Mouse (Mus musculus): ENCODE measurements around the gene Myo1e. TPM values are rescaled to one million over a fixed set of nuclear protein-coding genes. Genes with fewer than 3 reads are reported as not detected.

Myo1e gene
- polyA plus RNA-seq, 1 experiment = 21.2 TPM

DNA sequence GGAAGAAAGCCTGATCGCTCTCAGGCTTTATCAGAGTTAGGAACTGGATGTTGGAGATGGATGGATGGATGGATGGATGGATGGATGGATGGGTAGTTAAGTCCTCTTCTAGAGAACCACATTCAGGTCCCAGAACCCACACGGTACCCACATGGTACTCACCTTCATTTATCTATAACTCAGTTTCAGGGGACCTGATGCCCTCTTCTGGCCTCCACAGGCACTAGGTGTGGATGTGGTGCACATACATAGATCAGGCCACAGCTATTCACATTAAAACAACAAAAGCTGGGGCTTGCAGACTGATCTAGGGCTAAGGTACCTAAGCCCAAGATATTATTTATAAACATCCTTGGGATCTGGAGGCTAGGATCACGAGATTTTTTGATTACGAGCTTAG lies 117.2 kb downstream of the Myo1e start:
- Histone ChIP-seq H3K4me3 (replicated peaks; ENCODE audit: extremely low read depth, low read depth, low read length) (no peak overlapping the region), H3K4me1 (ENCODE audit: control insufficient read depth, insufficient read depth, low read length) (peaks cover 2% of the 10 kb centered on the region; the same call in 1 of the 2 replicates)
- 84% methylated on average over 4 of the region's 4 CpGs for WGBS
- no peak for DNase-seq
- TF ChIP-seq POLR2A (IDR thresholded peaks at IDR 0.05; ENCODE audit: borderline replicate concordance, extremely low read depth, low read depth, low read length) (no peak), CTCF (IDR thresholded peaks at IDR 0.05; ENCODE audit: insufficient read depth, low read length) (0 out of 2 replicates have a peak, but pooled peaks have one; percentile 10)

DNA sequence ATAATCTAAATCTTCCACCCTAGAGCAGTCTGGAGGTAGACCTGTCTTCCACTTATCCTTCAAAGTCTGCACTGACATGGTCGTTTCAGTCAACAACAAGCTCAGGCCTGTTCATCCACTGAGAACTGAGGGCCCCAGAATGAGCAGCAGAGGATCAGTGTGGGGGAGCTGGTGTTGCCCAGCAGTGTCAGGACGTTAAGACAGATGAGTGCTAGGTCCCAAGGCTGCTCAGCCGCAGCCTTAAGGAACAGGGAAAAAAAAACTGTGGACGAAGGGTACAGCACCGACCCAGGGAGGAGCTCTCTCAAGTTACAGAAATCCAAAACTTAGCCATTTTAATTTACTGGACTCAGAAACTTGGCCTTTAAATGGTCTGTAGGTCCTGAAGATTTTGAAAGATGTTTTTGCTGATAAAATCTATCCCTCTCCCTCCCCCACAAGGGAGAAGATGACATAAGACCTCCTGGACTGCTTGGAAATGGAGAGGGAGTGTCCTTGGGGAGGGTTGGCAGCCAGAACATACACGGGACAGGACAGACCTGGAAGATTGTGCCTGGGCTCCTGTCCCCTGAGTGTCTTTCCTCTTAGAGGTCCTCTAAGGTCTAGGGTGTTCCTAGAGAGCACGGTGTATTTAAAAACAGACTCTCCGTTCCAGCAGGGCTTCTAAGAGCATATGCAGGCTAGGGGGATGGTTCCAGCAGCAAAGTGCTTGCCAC lies 118.9 kb downstream of the Myo1e start:
- DNase-seq = no peak

GRCm38 (mm10) chr9:70328193-70328841 lies 121.2 kb downstream of the Myo1e start:
- H3K4me1 ChIP-seq (ENCODE audit: control insufficient read depth, insufficient read depth, low read length) = no peaks in the 10 kb centered on the region
- DNase-seq = no peak
- TF ChIP-seq POLR2A (IDR thresholded peaks at IDR 0.05; ENCODE audit: borderline replicate concordance, extremely low read depth, low read depth, low read length) = no peak
- TF ChIP-seq CTCF (IDR thresholded peaks at IDR 0.05; ENCODE audit: insufficient read depth, low read length) = no peak
- H3K4me3 ChIP-seq (replicated peaks; ENCODE audit: extremely low read depth, low read depth, low read length) = no peak overlapping the region
- 74% methylated on average over 5 of the region's 5 CpGs for WGBS

More for the DNA sequence above, 118.9 kb downstream of the Myo1e start:
- peaks cover 2% of the 10 kb centered on the region; the same call in 1 of the 2 replicates for H3K4me1 ChIP-seq (ENCODE audit: control insufficient read depth, insufficient read depth, low read length)
- WGBS = 64% methylated on average over 8 of the region's 8 CpGs
- TF ChIP-seq POLR2A (IDR thresholded peaks at IDR 0.05; ENCODE audit: borderline replicate concordance, extremely low read depth, low read depth, low read length) (no peak), CTCF (IDR thresholded peaks at IDR 0.05; ENCODE audit: insufficient read depth, low read length) (no peak)
- H3K4me3 ChIP-seq (replicated peaks; ENCODE audit: extremely low read depth, low read depth, low read length) = no peak overlapping the region

DNA sequence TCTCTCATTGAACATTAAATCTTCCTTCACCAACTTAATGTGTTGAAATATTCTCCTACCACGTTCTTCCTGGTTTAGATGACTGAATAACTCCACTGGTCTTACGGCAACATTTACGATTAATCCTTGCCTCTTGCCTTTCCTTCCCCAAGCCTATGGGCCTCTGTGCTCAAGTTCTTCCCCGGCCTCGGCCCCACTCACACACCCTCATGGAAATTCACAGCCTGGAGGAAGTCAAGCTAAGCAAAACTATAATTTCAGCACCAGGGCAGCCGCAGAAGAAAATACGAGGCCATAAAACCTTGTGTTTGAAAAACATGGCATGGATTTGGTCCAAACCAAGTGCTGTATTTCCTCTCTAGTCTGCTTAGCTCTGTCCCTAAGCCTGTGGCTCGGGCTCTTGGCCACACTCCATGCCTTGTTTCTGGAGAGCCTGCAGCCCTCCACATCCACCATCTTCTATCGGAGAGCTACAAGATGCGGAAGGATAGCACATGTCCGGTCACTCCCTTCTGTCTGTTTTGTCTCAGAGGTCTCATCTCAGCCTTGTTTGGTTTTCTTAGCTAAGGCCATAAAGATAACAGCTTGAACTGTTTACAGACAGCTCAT lies 124.7 kb downstream of the Myo1e start:
- TF ChIP-seq CTCF (IDR thresholded peaks at IDR 0.05; ENCODE audit: insufficient read depth, low read length) (no peak), POLR2A (IDR thresholded peaks at IDR 0.05; ENCODE audit: borderline replicate concordance, extremely low read depth, low read depth, low read length) (no peak)
- WGBS = 61% methylated on average over 11 of the region's 11 CpGs
- H3K4me1 ChIP-seq (ENCODE audit: control insufficient read depth, insufficient read depth, low read length) = no peaks in the 10 kb centered on the region
- no peak for DNase-seq
- no peak overlapping the region for H3K4me3 ChIP-seq (replicated peaks; ENCODE audit: extremely low read depth, low read depth, low read length)

GRCm38 (mm10) chr9:70338391-70338790 lies 131.2 kb downstream of the Myo1e start:
- DNase-seq = no peak
- 88% methylated on average over 7 of the region's 7 CpGs for WGBS
- no peak for TF ChIP-seq POLR2A (IDR thresholded peaks at IDR 0.05; ENCODE audit: borderline replicate concordance, extremely low read depth, low read depth, low read length)
- no peak for TF ChIP-seq CTCF (IDR thresholded peaks at IDR 0.05; ENCODE audit: insufficient read depth, low read length)
- H3K4me1 ChIP-seq (ENCODE audit: control insufficient read depth, insufficient read depth, low read length) = no peaks in the 10 kb centered on the region
- H3K4me3 ChIP-seq (replicated peaks; ENCODE audit: extremely low read depth, low read depth, low read length) = no peak overlapping the region

GRCm38 (mm10) chr9:70338894-70339293 lies 131.7 kb downstream of the Myo1e start:
- H3K4me3 ChIP-seq (replicated peaks; ENCODE audit: extremely low read depth, low read depth, low read length) = no peak overlapping the region
- H3K4me1 ChIP-seq (ENCODE audit: control insufficient read depth, insufficient read depth, low read length) = no peaks in the 10 kb centered on the region
- no peak for TF ChIP-seq CTCF (IDR thresholded peaks at IDR 0.05; ENCODE audit: insufficient read depth, low read length)
- no peak for TF ChIP-seq POLR2A (IDR thresholded peaks at IDR 0.05; ENCODE audit: borderline replicate concordance, extremely low read depth, low read depth, low read length)
- no peak for DNase-seq

GRCm38 (mm10) chr9:70349274-70349673 lies 142.1 kb downstream of the Myo1e start:
- H3K4me3 ChIP-seq (replicated peaks; ENCODE audit: extremely low read depth, low read depth, low read length) = no peak overlapping the region
- no peak for TF ChIP-seq CTCF (IDR thresholded peaks at IDR 0.05; ENCODE audit: insufficient read depth, low read length)
- TF ChIP-seq POLR2A (IDR thresholded peaks at IDR 0.05; ENCODE audit: borderline replicate concordance, extremely low read depth, low read depth, low read length) = no peak
- H3K4me1 ChIP-seq (ENCODE audit: control insufficient read depth, insufficient read depth, low read length) = no peaks in the 10 kb centered on the region
- no peak for DNase-seq
- 78% methylated on average over 2 of the region's 2 CpGs for WGBS

- WGBS = 53% methylated on average over 8 of the region's 8 CpGs
- Histone ChIP-seq H3K4me3 (replicated peaks; ENCODE audit: extremely low read depth, low read depth, low read length) (no peak overlapping the region), H3K4me1 (ENCODE audit: control insufficient read depth, insufficient read depth, low read length) (no peaks in the 10 kb centered on the region)
- no peak for DNase-seq
- TF ChIP-seq POLR2A (IDR thresholded peaks at IDR 0.05; ENCODE audit: borderline replicate concordance, extremely low read depth, low read depth, low read length) = no peak
- no peak for TF ChIP-seq CTCF (IDR thresholded peaks at IDR 0.05; ENCODE audit: insufficient read depth, low read length)
Observed at GRCm38 (mm10) chr9:70351570-70352277, 144.6 kb downstream of the Myo1e start.

DNA sequence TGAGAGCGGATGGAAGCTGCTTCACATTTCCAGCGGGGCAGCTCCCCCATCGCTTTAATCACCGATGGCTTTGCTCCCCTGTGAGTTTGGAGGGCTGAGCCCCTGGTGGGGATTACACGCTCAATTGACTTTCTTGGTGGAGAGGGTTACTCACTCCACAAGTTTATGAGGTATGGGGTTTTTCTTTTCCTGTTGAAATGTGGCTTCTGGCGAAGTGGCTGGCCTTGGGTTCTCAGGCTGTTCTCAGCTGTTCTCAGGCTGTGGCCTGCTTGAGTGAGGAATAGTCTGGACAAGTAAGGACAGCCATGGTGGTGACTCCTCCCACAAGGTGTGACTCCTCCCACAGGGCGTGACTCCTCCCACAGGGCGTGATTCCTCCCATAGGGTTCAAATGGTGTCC lies 149.1 kb downstream of the Myo1e start:
- Histone ChIP-seq H3K4me1 (ENCODE audit: control insufficient read depth, insufficient read depth, low read length) (no peaks in the 10 kb centered on the region), H3K4me3 (replicated peaks; ENCODE audit: extremely low read depth, low read depth, low read length) (no peak overlapping the region)
- TF ChIP-seq CTCF (IDR thresholded peaks at IDR 0.05; ENCODE audit: insufficient read depth, low read length) = no peak
- no peak for TF ChIP-seq POLR2A (IDR thresholded peaks at IDR 0.05; ENCODE audit: borderline replicate concordance, extremely low read depth, low read depth, low read length)
- 69% methylated on average over 8 of the region's 8 CpGs for WGBS
- no peak for DNase-seq
